Mouse (Mus musculus) heart, postnatal 0 days (tissue): ENCODE results near the gene Ndufc1. TPM values are rescaled to one million over a fixed set of nuclear protein-coding genes. Genes with fewer than 3 reads are reported as not detected.
"Not testable (repeated sequence)": the region's sequence is repeated elsewhere in the genome, so short reads cannot be mapped to it uniquely, and the experiment has no call there.

ENCODE experiments used
- ATAC-seq: fragments of 200-750 bp; cut with Nextera tagmentation; 2 replicates; pipeline ENCODE4 v1.8.0; 2017; ENCODE audit warnings: low read depth, moderate number of reproducible peaks, moderate library complexity; ENCODE audit not compliant: insufficient read depth
- DNase-seq: peaks from one replicate; pipeline ENCODE4 v3.0.0-alpha.2; 2016; ENCODE audit warnings: low spot score
- H3K27ac ChIP-seq: fragments of 300-500 bp; sonication (generic); 2 replicates; pipeline ENCODE4 v1.5.1; 2014; ENCODE audit warnings: low read depth, mild to moderate bottlenecking
- H3K27me3 ChIP-seq: fragments of 300-500 bp; sonication (generic); 2 replicates; pipeline ENCODE4 v1.6.1; 2014; ENCODE audit warnings: low read length, mixed read lengths; ENCODE audit not compliant: control insufficient read depth, insufficient read depth
- H3K36me3 ChIP-seq: fragments of 300-500 bp; sonication (generic); replicated peaks from 2 replicates; pipeline ENCODE4 v1.6.1; 2014; ENCODE audit warnings: low read length, mixed read lengths; ENCODE audit not compliant: control insufficient read depth, insufficient read depth
- H3K4me1 ChIP-seq: fragments of 300-500 bp; sonication (generic); 2 replicates; pipeline ENCODE4 v1.6.1; 2014; ENCODE audit warnings: antibody characterized with exemption; ENCODE audit not compliant: control insufficient read depth, insufficient read depth
- H3K4me2 ChIP-seq: fragments of 300-500 bp; sonication (generic); 2 replicates; pipeline ENCODE4 v1.6.1; 2014; ENCODE audit warnings: low read depth, mild to moderate bottlenecking, low read length, moderate library complexity
- H3K4me3 ChIP-seq: fragments of 300-500 bp; sonication (generic); 2 replicates; pipeline ENCODE4 v1.5.1; 2014; ENCODE audit warnings: low read depth, low read length
- H3K9ac ChIP-seq: fragments of 300-500 bp; sonication (generic); replicated peaks from 2 replicates; pipeline ENCODE4 v1.6.1; 2014; ENCODE audit warnings: low read depth, low read length, mixed read lengths
- H3K9me3 ChIP-seq: fragments of 300-500 bp; sonication (generic); replicated peaks from 2 replicates; pipeline ENCODE4 v1.6.1; 2016; ENCODE audit warnings: low read length; ENCODE audit not compliant: control insufficient read depth
- CTCF ChIP-seq: IDR thresholded peaks from 2 replicates; pipeline ENCODE4 v1.5.1; 2016; ENCODE audit warnings: antibody characterized with exemption, control low read depth, low read depth
- EP300 ChIP-seq: IDR thresholded peaks from 2 replicates; pipeline ENCODE4 v1.6.1; 2016; ENCODE audit warnings: antibody characterized with exemption, low read depth
- WGBS: fragments of 180-500 bp; shearing (Covaris S2); extraction: QIAGEN DNeasy Blood & Tissue Kit; methylation state at CpG from one replicate; pipeline ENCODE4 v1.1.7; 2014; 5-methylcytosine and 5-hydroxymethylcytosine counted together
- polyA plus RNA-seq: library from polyadenylated mRNA; unstranded; fragments of >200 nt; fragmentation: Nextera tagmentation; extraction: Ambion mirVana; gene quantifications from 2 replicates; pipeline ENCODE4 v1.2.1, GENCODE M21; 2015
- total RNA-seq: library from RNA; depleted of rRNA; stranded (reverse); fragments of >200 nt; gene quantifications from 2 replicates; pipeline ENCODE4 v1.2.3, GENCODE M21; 2014; ENCODE audit warnings: low replicate concordance

Gene Ndufc1
- total and polyA plus RNA-seq, 2 experiments from 2014 or later, result 459 to 3,223 TPM

DNA sequence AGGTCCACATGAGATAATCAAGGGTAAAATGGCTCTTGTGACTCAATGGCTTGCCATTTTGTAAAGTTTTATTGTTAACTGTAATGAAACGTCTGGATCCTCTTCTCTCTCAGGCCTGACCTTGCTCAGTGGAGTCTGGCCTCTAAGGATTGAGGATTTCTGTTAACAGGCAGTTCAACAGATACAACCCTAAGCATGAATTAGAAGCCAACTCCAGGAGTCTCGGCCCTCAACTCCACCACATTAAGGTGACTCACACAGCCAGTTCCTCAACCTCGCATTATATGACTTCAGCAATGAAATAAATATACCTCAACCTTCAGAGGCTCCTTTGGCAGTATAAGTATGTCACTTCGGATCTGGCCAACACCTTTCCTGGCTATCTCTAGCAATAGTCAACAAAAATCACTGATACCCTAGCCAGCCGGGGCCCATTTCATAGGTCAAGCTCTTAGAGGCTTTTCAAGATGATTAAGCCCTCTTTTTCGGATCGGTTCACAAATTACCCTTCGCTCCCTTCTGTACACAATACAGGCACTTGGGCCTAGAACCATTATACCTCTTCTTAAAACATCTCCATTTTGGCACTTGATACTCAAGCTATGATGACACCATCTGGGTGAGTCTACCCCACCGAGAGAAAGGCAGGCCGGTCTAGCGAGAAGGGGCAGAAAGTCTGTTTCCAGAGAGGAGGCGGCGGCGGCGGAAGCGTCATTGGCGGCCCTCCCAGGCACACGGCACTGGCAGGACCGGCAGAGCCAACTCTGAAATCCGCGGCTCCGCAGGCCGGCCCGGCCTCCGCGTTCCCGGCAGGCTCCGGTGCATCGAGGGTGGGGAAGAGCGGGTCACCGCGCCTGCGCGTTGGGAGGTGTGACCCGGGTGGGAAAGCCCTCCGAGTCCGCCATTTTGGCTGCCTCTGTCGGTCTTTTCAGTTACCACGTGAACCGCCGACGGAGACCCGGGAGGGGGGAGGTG lies 6.6 kb upstream of the Ndufc1 start, which contains the start of gene Naa15:
Gene Naa15, plus strand, starts transcription at position 51 of the 975 bp plus-strand sequence.
- 4% methylated on average over 43 of the region's 43 CpGs for WGBS
- Histone ChIP-seq H3K27ac (peak within 1 kb of the TSS; percentile 97), H3K4me3 (peak within 1 kb of the TSS; percentile 95), H3K36me3 (no peaks in the 10 kb centered on the region), H3K9me3 (no peaks in the 10 kb centered on the region), H3K4me2 (peak within 1 kb of the TSS; percentile 75), H3K9ac (peak within 1 kb of the TSS; percentile 98), H3K27me3 (no peaks in the 10 kb centered on the region), H3K4me1 (peaks cover 18% of the 10 kb centered on the region)
- TF ChIP-seq EP300 (no peak), CTCF (no peak)
- peak; percentile 94 for ATAC-seq
- peak; percentile 95 for DNase-seq

DNA sequence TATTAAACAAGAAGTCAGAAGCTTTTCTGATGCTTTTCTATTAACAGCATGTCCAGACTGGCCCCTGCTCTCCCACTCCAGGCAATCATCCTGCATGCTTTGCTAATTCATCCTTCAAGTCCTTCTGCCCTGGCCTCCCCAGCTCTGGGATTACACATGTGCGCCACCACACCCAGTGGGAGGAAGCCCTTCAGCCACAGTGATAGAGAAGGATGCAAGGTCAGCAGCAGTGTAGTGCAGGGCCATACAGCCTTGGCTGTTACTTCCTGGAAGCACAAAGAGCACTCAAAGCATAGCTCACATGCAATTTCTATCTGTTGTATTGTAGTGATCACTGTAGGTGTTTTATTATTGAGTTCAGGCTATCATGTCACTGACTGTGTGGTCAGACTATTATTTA lies 4.5 kb upstream of the Ndufc1 start:
- Histone ChIP-seq H3K27me3 (no peaks in the 10 kb centered on the region), H3K27ac (no peak overlapping the region), H3K4me2 (no peak overlapping the region), H3K4me1 (peaks cover 15% of the 10 kb centered on the region), H3K9me3 (no peaks in the 10 kb centered on the region), H3K4me3 (no peak overlapping the region), H3K9ac (no peak overlapping the region), H3K36me3 (no peaks in the 10 kb centered on the region)
- ATAC-seq (no peak), DNase-seq (no peak)
- 61% methylated on average over 1 of the region's 1 CpGs for WGBS
- TF ChIP-seq CTCF (no peak), EP300 (no peak)

DNA sequence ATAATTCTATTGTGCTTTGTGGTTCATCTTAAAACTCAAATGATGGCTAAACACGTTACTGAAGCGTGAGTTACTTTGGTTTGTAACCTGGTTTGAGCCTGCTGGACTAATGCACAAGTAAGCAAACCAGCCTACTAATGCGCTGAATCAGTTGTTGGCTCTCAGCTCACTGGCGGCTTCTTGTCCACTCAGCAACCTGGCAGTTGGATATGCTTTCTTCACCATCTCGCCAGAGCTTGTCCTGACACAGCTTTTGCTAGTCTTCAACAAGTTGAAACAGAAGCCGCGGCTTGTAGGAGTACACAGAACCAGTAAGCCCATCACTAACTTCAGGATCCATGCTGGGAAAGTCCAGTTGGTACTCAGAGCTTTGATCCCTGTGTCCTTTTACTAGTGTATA lies 3.7 kb upstream of the Ndufc1 start:
- H3K4me2 ChIP-seq, result no peak overlapping the region
- DNase-seq (no peak), ATAC-seq (no peak)
- H3K36me3 ChIP-seq, result no peaks in the 10 kb centered on the region
- 89% methylated on average over 7 of the region's 7 CpGs for WGBS
- no peaks in the 10 kb centered on the region for H3K27me3 ChIP-seq
- peaks cover 9% of the 10 kb centered on the region for H3K4me1 ChIP-seq
- no peak overlapping the region for H3K27ac ChIP-seq
- TF ChIP-seq CTCF, result no peak
- TF ChIP-seq EP300, result no peak
- H3K9me3 ChIP-seq, result no peaks in the 10 kb centered on the region
- no peak overlapping the region for H3K9ac ChIP-seq
- no peak overlapping the region for H3K4me3 ChIP-seq

DNA sequence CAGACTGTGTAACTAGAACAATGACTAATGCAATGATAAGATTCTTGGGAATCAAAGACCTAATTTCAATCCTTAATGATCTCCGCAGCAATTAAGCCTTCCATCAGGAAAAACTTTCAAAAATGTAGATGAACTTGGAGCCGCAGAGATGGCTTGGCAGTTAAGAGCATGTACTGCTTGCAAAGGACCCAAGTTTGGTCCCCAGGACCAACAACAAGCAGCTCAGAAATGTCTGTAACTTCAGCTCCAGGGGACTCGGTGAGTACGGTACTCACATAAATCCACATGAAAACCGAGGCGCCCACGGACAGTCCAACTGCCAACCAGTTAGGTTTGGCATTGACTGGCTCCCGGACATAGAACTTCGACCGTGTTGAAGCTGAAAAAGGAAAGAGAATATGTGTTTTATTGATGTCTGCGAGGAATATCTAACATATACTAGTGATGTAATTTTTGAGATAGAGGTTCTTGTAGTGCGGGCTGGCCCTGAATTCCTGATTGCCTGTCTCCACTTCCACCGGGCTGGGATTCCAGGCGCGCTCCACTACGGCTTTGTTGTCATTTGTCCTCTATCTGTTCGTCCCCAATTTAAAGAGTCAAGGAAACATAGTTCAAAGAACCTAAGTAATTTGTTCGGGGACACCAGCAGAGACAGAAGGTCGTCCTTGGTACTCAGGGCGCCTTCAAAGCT lies 773 bp downstream of the Ndufc1 start:
- Histone ChIP-seq H3K9me3 (no peaks in the 10 kb centered on the region), H3K4me3 (peak overlapping the region; percentile 68), H3K4me2 (peak overlapping the region; percentile 88), H3K9ac (peak overlapping the region; percentile 82), H3K4me1 (no peaks in the 10 kb centered on the region; the same call in 1 of the 2 replicates), H3K27ac (peak overlapping the region; percentile 96), H3K36me3 (peaks cover 24% of the 10 kb centered on the region; the same call in 1 of the 2 replicates), H3K27me3 (no peaks in the 10 kb centered on the region)
- DNase-seq (peak; percentile 21), ATAC-seq (peak; percentile 43)
- 15% methylated on average over 20 of the region's 20 CpGs for WGBS
- TF ChIP-seq CTCF, result no peak
- no peak for TF ChIP-seq EP300

DNA sequence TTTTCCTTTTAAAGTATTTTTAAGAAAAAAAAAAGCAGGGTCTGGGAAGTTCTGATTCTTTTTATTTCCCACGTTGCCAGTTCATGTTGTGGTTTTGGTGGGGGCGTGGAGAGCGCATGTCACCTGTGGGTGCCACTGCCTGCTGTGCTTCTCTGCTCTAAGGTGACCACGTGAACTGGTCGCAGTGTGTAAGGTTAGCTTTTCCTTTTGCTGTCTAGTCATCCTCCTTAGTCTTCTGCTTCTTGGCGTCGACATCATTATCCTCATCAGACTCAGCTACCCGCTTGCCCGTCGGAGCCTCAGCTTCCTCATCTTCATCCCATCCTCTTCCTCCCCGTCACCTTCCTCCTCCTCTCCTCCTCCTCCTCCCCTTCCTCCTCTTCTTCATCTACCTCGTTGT lies 6.2 kb downstream of the Ndufc1 start:
- Histone ChIP-seq H3K4me1 (no peaks in the 10 kb centered on the region; the same call in 1 of the 2 replicates), H3K27me3 (no peaks in the 10 kb centered on the region), H3K4me2 (no peak overlapping the region), H3K9me3 (no peaks in the 10 kb centered on the region), H3K4me3 (no peak overlapping the region), H3K36me3 (peaks cover 27% of the 10 kb centered on the region; the same call in 1 of the 2 replicates), H3K9ac (no peak overlapping the region), H3K27ac (no peak overlapping the region)
- TF ChIP-seq CTCF, result no peak
- no peak for TF ChIP-seq EP300
- 94% methylated on average over 12 of the region's 12 CpGs for WGBS
- ATAC-seq, result no peak
- DNase-seq, result no peak

DNA sequence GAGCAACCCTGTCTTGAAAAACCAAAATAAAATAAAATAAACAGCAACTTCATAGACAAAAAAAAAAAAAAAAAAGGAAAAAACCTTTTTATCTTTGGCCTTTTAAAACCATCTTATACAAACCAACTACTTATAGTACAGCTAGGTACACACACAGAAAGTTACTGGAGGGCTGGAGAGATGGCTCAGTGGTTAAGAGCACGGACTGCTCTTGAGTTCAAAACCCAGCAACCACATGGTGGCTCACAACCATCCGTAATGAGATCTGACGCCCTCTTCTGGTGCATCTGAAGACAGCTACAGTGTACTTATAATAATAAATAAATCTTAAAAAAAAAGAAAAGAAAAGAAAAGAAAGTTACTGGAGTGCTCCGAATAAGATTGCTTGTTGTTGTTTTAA lies 6.7 kb downstream of the Ndufc1 start:
- not testable (repeated sequence) for H3K4me2 ChIP-seq, H3K27ac ChIP-seq, H3K4me1 ChIP-seq, H3K4me3 ChIP-seq, DNase-seq, H3K9ac ChIP-seq, ATAC-seq, H3K9me3 ChIP-seq, H3K27me3 ChIP-seq
- H3K36me3 ChIP-seq, result peaks cover 26% of the 10 kb centered on the region; the same call in 1 of the 2 replicates
- WGBS, result 66% methylated on average over 4 of the region's 4 CpGs
